Mouse (Mus musculus) neural tube, embryonic 14.5 days (tissue): ENCODE data around the gene Aldh3a2. TPM values are rescaled to one million over a fixed set of nuclear protein-coding genes. Genes with fewer than 3 reads are reported as not detected.
"Not testable (repeated sequence)": the region's sequence is repeated elsewhere in the genome, so short reads cannot be mapped to it uniquely, and the experiment has no call there.

Experiments used
- ATAC-seq: fragments of 200-750 bp; cut with Nextera tagmentation; 2 replicates; pipeline ENCODE4 v1.8.0; 2017; ENCODE audit warnings: low read depth, mild to moderate bottlenecking, moderate TSS enrichment, moderate library complexity
- H3K27ac ChIP-seq: fragments of 300-500 bp; sonication (generic); 2 replicates; pipeline ENCODE4 v1.5.1; 2014; ENCODE audit warnings: low read depth, mild to moderate bottlenecking, control low read depth, low read length, moderate library complexity, mixed read lengths
- H3K27me3 ChIP-seq: fragments of 300-500 bp; sonication (generic); 2 replicates; pipeline ENCODE4 v1.6.1; 2014; ENCODE audit warnings: low read length; ENCODE audit not compliant: control insufficient read depth, insufficient read depth
- H3K36me3 ChIP-seq: fragments of 300-500 bp; sonication (generic); 2 replicates; pipeline ENCODE4 v1.6.1; 2014; ENCODE audit warnings: low read length, mixed read lengths; ENCODE audit not compliant: control insufficient read depth, insufficient read depth
- H3K4me1 ChIP-seq: fragments of 300-500 bp; sonication (generic); 2 replicates; pipeline ENCODE4 v1.6.1; 2014; ENCODE audit warnings: low read length; ENCODE audit not compliant: control insufficient read depth, insufficient read depth
- H3K4me2 ChIP-seq: fragments of 300-500 bp; sonication (generic); 2 replicates; pipeline ENCODE4 v1.6.1; 2014; ENCODE audit warnings: mild to moderate bottlenecking, low read depth, low read length, control low read depth
- H3K4me3 ChIP-seq: fragments of 300-500 bp; sonication (generic); 2 replicates; pipeline ENCODE4 v1.5.1; 2014; ENCODE audit warnings: low read depth, low read length, control low read depth, mixed read lengths
- H3K9ac ChIP-seq: fragments of 300-500 bp; sonication (generic); replicated peaks from 2 replicates; pipeline ENCODE4 v1.6.1; 2014; ENCODE audit warnings: low read depth, mild to moderate bottlenecking, control low read depth, low read length, mixed read lengths
- H3K9me3 ChIP-seq: fragments of 300-500 bp; sonication (generic); 2 replicates; pipeline ENCODE4 v1.6.1; 2016; ENCODE audit warnings: low read length; ENCODE audit not compliant: control insufficient read depth
- WGBS: fragments of 180-500 bp; shearing (Covaris S2); extraction: QIAGEN DNeasy Blood & Tissue Kit; methylation state at CpG from one replicate; pipeline ENCODE4 v1.1.7; 2014; 5-methylcytosine and 5-hydroxymethylcytosine counted together
- polyA plus RNA-seq: library from polyadenylated mRNA; unstranded; fragments of >200 nt; fragmentation: Nextera tagmentation; extraction: Ambion mirVana; gene quantifications from 2 replicates; pipeline ENCODE4 v1.2.1, GENCODE M21; 2014

Gene Aldh3a2
- polyA plus RNA-seq, 1 experiment from 2014 or later: 29.1 TPM

GRCm38 (mm10) chr11:61175778-61176177, 91.5 kb downstream of the Aldh3a2 start:
- no peaks in the 10 kb centered on the region for H3K36me3 ChIP-seq
- H3K27ac ChIP-seq: peak overlapping the region; percentile 88
- no peaks in the 10 kb centered on the region for H3K9me3 ChIP-seq
- H3K9ac ChIP-seq: 0 out of 2 replicates have a peak overlapping the region, but pooled peaks have one; percentile 16
- H3K4me3 ChIP-seq: peak overlapping the region; percentile 100; the same call in 1 of the 2 replicates
- peak overlapping the region; percentile 45 for H3K4me2 ChIP-seq
- peaks cover 30% of the 10 kb centered on the region for H3K4me1 ChIP-seq
- ATAC-seq: no peak
- no peaks in the 10 kb centered on the region for H3K27me3 ChIP-seq
- WGBS: 59% methylated on average over 5 of the region's 5 CpGs

DNA sequence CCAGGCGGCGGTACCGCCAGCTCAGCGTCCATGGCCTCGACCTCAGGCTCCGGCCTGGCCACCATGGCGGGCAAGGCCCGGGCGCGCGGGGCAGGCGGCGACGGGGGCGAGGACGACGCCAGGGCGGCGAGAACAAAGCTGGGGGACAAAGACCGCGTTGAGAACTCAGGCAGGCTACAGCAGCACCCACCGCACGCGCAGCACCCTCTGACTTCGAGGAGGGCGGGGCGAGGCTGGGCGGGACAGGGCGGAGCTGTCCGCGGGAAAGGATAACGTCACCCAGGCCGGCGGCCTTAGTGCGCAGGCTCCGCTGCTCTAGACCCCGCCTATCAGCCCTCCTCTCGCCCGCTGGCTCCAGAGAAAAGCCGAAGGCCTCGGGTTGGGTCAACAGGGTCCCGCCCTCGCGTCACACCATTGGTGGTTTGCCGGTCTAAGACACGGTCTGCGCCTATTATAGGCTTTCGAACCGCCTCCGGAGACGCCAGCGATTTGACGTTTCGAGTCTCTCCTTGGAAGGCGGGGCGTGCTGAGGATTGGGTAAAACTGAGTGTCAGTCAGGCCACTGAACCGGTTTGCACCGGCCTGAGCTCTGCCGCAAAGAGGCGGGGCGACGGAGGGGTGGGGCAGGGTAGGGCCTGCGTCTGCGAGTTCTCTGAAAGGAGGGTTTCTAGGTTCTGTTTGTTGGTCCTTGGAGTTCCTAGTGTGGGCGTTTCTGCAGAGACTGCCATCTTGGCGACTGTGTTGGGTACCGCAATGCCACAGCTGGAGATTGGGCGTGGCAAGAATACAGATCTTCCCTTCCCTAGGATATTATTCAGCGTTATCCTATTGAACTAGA, 92.2 kb downstream of the Aldh3a2 start, which contains the start of gene Usp22:
Usp22 (minus strand) TSS at position 235 of the 838 bp plus-strand sequence.
- no peaks in the 10 kb centered on the region for H3K27me3 ChIP-seq
- peak within 1 kb of the TSS; percentile 99 for H3K27ac ChIP-seq
- H3K4me3 ChIP-seq: peak within 1 kb of the TSS; percentile 100
- ATAC-seq: peak; percentile 97
- peaks cover 30% of the 10 kb centered on the region for H3K4me1 ChIP-seq
- H3K36me3 ChIP-seq: no peaks in the 10 kb centered on the region
- H3K9ac ChIP-seq: peak within 1 kb of the TSS; percentile 100
- H3K4me2 ChIP-seq: peak within 1 kb of the TSS; percentile 64
- under 1% methylated on average over 69 of the region's 69 CpGs for WGBS
- H3K9me3 ChIP-seq: no peaks in the 10 kb centered on the region

DNA sequence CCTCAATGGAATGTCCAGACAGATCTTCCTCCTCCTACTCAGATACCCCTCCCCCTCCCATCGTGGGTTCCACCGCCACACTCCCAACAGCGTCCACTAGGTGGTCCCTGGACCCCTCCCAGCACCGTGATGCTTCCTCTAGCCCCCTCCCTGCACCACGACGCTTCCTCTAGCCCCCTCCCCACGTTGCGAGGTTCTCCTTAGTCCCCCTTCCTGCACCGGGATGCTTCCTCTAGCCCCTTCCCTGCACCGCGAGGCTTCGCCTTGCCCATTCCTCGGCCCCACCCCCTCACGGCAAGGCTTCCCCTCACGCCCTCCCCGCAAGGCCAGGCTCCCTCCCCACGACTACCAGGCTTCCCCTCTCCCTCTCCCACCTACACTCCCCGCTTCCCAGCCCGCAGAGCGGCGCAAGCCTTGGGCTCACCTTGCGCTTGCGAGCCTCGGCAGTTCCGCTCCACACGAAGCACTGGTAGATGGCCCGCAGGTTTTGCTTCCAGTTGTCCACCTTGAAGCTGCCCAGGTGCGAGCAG, 92.9 kb downstream of the Aldh3a2 start:
- H3K27me3 ChIP-seq: no peaks in the 10 kb centered on the region
- H3K4me1 ChIP-seq: peaks cover 36% of the 10 kb centered on the region
- H3K36me3 ChIP-seq: no peaks in the 10 kb centered on the region
- H3K9me3 ChIP-seq: no peaks in the 10 kb centered on the region
- peak overlapping the region; percentile 64 for H3K4me2 ChIP-seq
- H3K27ac ChIP-seq: peak overlapping the region; percentile 99
- WGBS: under 1% methylated on average over 27 of the region's 28 CpGs
- peak overlapping the region; percentile 100 for H3K4me3 ChIP-seq
- peak overlapping the region; percentile 100 for H3K9ac ChIP-seq
- ATAC-seq: peak; percentile 44

- not testable (repeated sequence) for H3K27me3 ChIP-seq, H3K36me3 ChIP-seq, ATAC-seq, H3K27ac ChIP-seq, H3K9me3 ChIP-seq
- H3K4me3 ChIP-seq: peak overlapping the region; percentile 100
- peak overlapping the region; percentile 100; the same call in 1 of the 2 replicates for H3K9ac ChIP-seq
- peaks cover 45% of the 10 kb centered on the region for H3K4me1 ChIP-seq
- WGBS: 36% methylated on average over 15 of the region's 15 CpGs
- peak overlapping the region; percentile 64 for H3K4me2 ChIP-seq
Observed at GRCm38 (mm10) chr11:61173477-61173876, 93.8 kb downstream of the Aldh3a2 start.

Other genes with a start within 250 kb of the Aldh3a2 start
- gene Kcnj12, start 244.9 kb downstream of the Aldh3a2 start, polyA plus RNA-seq: 2.7 and 4.1 TPM in 2 replicates
- gene Tnfrsf13b, start 140.7 kb downstream of the Aldh3a2 start, polyA plus RNA-seq: 0.67 and 1.3 TPM in 2 replicates
- gene Usp22, start 92.4 kb downstream of the Aldh3a2 start, polyA plus RNA-seq: 526 and 544 TPM in 2 replicates
- gene Aldh3a1, start 59.9 kb downstream of the Aldh3a2 start, polyA plus RNA-seq: not detected in 2 replicates
- gene Slc47a2, start 75.4 kb upstream of the Aldh3a2 start, polyA plus RNA-seq: not detected in 2 replicates
- 0.19 TPM in 1 of 2 replicates, not detected in the other for gene Slc47a1, start 110.9 kb upstream of the Aldh3a2 start, polyA plus RNA-seq
- 7.2 and 9.3 TPM in 2 replicates for gene Rnf112, start 186.7 kb upstream of the Aldh3a2 start, polyA plus RNA-seq
- 6.1 and 52.7 TPM in 2 replicates for gene Mfap4, start 218.0 kb upstream of the Aldh3a2 start, polyA plus RNA-seq
- gene Mapk7, start 226.9 kb upstream of the Aldh3a2 start, polyA plus RNA-seq: 52.8 and 65.7 TPM in 2 replicates
- gene B9d1, start 237.7 kb upstream of the Aldh3a2 start, polyA plus RNA-seq: 35.6 and 36.9 TPM in 2 replicates